ENCODE assay signal across 8 mouse cellular contexts in genomic region chr14:26357242-26357641, GRCm38 (mm10).
DNase-seq lines count a peak whose midpoint lies in the region; ATAC-seq and TF ChIP-seq lines count a peak whose summit lies in the region.

No protein-coding gene starts in this region.

- intact Hi-C loops in gastrocnemius, postnatal 14 days (cut with DNase I; ENCODE audit: low total_unique reads), result no loop called here

- WGBS in liver, embryonic 12.5 days (ENCODE audit: insufficient replicate concordance), result 41% methylated on average over 6 of the region's 6 CpGs
- 15% methylated on average over 6 of the region's 6 CpGs for WGBS in kidney, postnatal 0 days
- WGBS in stomach, embryonic 15.5 days, result 26% methylated on average over 6 of the region's 6 CpGs

- H3K4me3 ChIP-seq in liver, embryonic 12.5 days, result no peak overlapping the region
- H3K4me3 ChIP-seq in kidney, postnatal 0 days (replicated peaks; ENCODE audit: low read depth, low read length), result no peak overlapping the region
- no peak overlapping the region for H3K4me3 ChIP-seq in stomach, embryonic 15.5 days (replicated peaks)

- ATAC-seq in liver, embryonic 12.5 days, result no peak
- peak; percentile 76; the same call in 1 of the 2 replicates for ATAC-seq in kidney, postnatal 0 days (replicated peaks; ENCODE audit: low FRiP score, low read depth)
- peak; percentile 78 for ATAC-seq in stomach, embryonic 15.5 days (ENCODE audit: insufficient read depth, low FRiP score, low read depth)

- peak; percentile 18 for DNase-seq in liver
- peak; percentile 21 for DNase-seq in gastrocnemius, postnatal 14 days
- peak; percentile 65 for DNase-seq in kidney, postnatal 0 days (ENCODE audit: low spot score)
- DNase-seq in layer of hippocampus, adult 9-10 months (ENCODE audit: low spot score), result no peak
- DNase-seq in frontal cortex, postnatal 14 days (ENCODE audit: low spot score in 2 of 2), result no peak
- no peak for DNase-seq in cerebellum, adult 9-10 months

- no peak for TF ChIP-seq CTCF in kidney, postnatal 0 days (IDR thresholded peaks at IDR 0.05; ENCODE audit: low read depth)

- no peaks in the 10 kb centered on the region for H3K27me3 ChIP-seq in liver, embryonic 12.5 days (replicated peaks)
- no peaks in the 10 kb centered on the region for H3K27me3 ChIP-seq in kidney, postnatal 0 days (ENCODE audit: insufficient read depth, low read length)
- H3K27me3 ChIP-seq in stomach, embryonic 15.5 days (replicated peaks), result no peaks in the 10 kb centered on the region

- no peak overlapping the region for H3K9ac ChIP-seq in liver, embryonic 12.5 days
- H3K9ac ChIP-seq in kidney, postnatal 0 days (ENCODE audit: low read depth, low read length), result peak overlapping the region; percentile 14; the same call in 1 of the 2 replicates
- H3K9ac ChIP-seq in stomach, embryonic 15.5 days, result no peak overlapping the region

- H3K36me3 ChIP-seq in liver, embryonic 12.5 days, result no peaks in the 10 kb centered on the region
- no peaks in the 10 kb centered on the region for H3K36me3 ChIP-seq in kidney, postnatal 0 days (ENCODE audit: insufficient read depth, low read length)
- no peaks in the 10 kb centered on the region for H3K36me3 ChIP-seq in stomach, embryonic 15.5 days

- H3K4me1 ChIP-seq in liver, embryonic 12.5 days, result peaks cover 7% of the 10 kb centered on the region; the same call in 1 of the 2 replicates
- H3K4me1 ChIP-seq in kidney, postnatal 0 days (replicated peaks; ENCODE audit: insufficient read depth, low read length), result peaks cover 6% of the 10 kb centered on the region; the same call in 1 of the 2 replicates
- H3K4me1 ChIP-seq in stomach, embryonic 15.5 days, result peaks cover 11% of the 10 kb centered on the region

- no peak overlapping the region for H3K27ac ChIP-seq in liver, embryonic 12.5 days
- no peak overlapping the region for H3K27ac ChIP-seq in kidney, postnatal 0 days
- no peak overlapping the region for H3K27ac ChIP-seq in stomach, embryonic 15.5 days

- H3K4me2 ChIP-seq in liver, embryonic 12.5 days, result no peak overlapping the region
- H3K4me2 ChIP-seq in kidney, postnatal 0 days (ENCODE audit: low read length), result no peak overlapping the region
- H3K4me2 ChIP-seq in stomach, embryonic 15.5 days, result no peak overlapping the region

- H3K9me3 ChIP-seq in liver, embryonic 12.5 days (replicated peaks), result no peaks in the 10 kb centered on the region
- H3K9me3 ChIP-seq in kidney, postnatal 0 days (replicated peaks; ENCODE audit: low read length), result no peaks in the 10 kb centered on the region
- H3K9me3 ChIP-seq in stomach, embryonic 15.5 days, result no peaks in the 10 kb centered on the region

Comparison
In these comparisons a context has a peak if more than half of its experiments do, and no peak if none do; other contexts are left out.
1. DNase-seq: peak in liver (single experiment), gastrocnemius, postnatal 14 days (single experiment) and kidney, postnatal 0 days (single experiment); none in layer of hippocampus, adult 9-10 months (single experiment), frontal cortex, postnatal 14 days (0 of 2) and cerebellum, adult 9-10 months (single experiment).